Mouse (Mus musculus) thymus, adult 2 months (tissue): Measurements from ENCODE around the gene Traf3.

Experiments used
- CTCF ChIP-seq: fragments of 200-500 bp; IDR thresholded peaks from 2 replicates; pipeline ENCODE4 v1.5.1; 2012; ENCODE audit warnings: mild to moderate bottlenecking, control low read depth, low read length, moderate library complexity, borderline replicate concordance; ENCODE audit not compliant: control insufficient read depth, poor library complexity, insufficient read depth; ENCODE audit errors: extremely low read depth
- POLR2A ChIP-seq: fragments of 200-500 bp; IDR thresholded peaks from 2 replicates; pipeline ENCODE4 v1.6.1; 2012; ENCODE audit warnings: mild to moderate bottlenecking, low read length, control low read depth, moderate library complexity; ENCODE audit not compliant: control insufficient read depth, poor library complexity, insufficient read depth; ENCODE audit errors: extremely low read depth

DNA sequence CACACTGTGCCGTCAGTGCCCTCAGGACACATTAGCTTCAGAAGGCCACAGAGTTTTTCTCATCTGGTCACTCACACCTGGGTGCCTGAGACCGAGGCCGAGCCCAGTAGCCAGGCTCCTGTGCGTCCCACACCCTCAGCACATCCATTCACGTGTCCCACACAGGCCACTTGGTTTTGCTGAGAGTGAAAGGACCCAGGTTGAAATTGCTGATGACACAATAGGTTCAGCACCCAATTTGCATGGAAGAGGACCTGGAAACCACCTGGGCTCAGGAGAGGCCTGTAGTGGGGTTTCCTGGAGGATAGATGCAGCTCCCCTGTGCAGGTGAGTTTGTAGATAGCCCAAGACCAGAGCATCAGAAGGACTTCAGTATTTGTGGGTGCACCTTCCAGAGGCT is 72.2 kb downstream of the Traf3 start:
- TF ChIP-seq CTCF = no peak
- TF ChIP-seq POLR2A = no peak
